Mouse (Mus musculus) cerebellum, adult 2 months (tissue): Measurements from ENCODE around the gene Olfr646.

Experiments used
- CTCF ChIP-seq: fragments of 200-500 bp; IDR thresholded peaks from 2 replicates; pipeline ENCODE4 v1.5.1; 2011; ENCODE audit warnings: low read depth, mild to moderate bottlenecking, control low read depth, low read length, moderate library complexity, borderline replicate concordance; ENCODE audit not compliant: insufficient read depth
- POLR2A ChIP-seq: fragments of 200-500 bp; IDR thresholded peaks from 2 replicates; pipeline ENCODE4 v1.6.1; 2011; ENCODE audit warnings: low read length, control low read depth, borderline replicate concordance; ENCODE audit not compliant: insufficient read depth

GRCm38 (mm10) chr7:104143179-104143578, 38.5 kb downstream of the Olfr646 start, which contains the start of gene Ubqln3:
- TF ChIP-seq CTCF: no peak
- no peak for TF ChIP-seq POLR2A
